Mouse (Mus musculus) v-Abl transformed pro-B cells (cell line): Measurements from ENCODE around the gene Ccdc170.
"Not testable (repeated sequence)": the region's sequence is repeated elsewhere in the genome, so short reads cannot be mapped to it uniquely, and the experiment has no call there.

ENCODE experiments used
- in situ Hi-C, 2 experiments: fragments of 400-800 bp; cut with MboI; formaldehyde crosslinking; loops; one replicate each; pipeline ENCODE4 v1.15.1; 2025; ENCODE audit not compliant: unreplicated experiment in 2 of 2

The Ccdc170 gene

GRCm38 (mm10) chr10:4482355-4482754 is at the start of gene Ccdc170:
Ccdc170 (plus strand) TSS chr10:4482502.
- in situ Hi-C loops, result no loop called here

GRCm38 (mm10) chr10:4432996-4433755 is 49.1 kb upstream of the Ccdc170 start:
- in situ Hi-C loops, result no loop called here

GRCm38 (mm10) chr10:4433871-4434270 is 48.4 kb upstream of the Ccdc170 start:
- in situ Hi-C loops, result not testable (repeated sequence)

- in situ Hi-C loops, result no loop called here
Measured at GRCm38 (mm10) chr10:4435416-4435815, 46.9 kb upstream of the Ccdc170 start.

GRCm38 (mm10) chr10:4456409-4456808 is 25.9 kb upstream of the Ccdc170 start:
- in situ Hi-C loops, result no loop called here

GRCm38 (mm10) chr10:4460201-4460600 is 22.1 kb upstream of the Ccdc170 start:
- in situ Hi-C loops, result no loop called here

GRCm38 (mm10) chr10:4465799-4466198 is 16.5 kb upstream of the Ccdc170 start:
- in situ Hi-C loops, result no loop called here

GRCm38 (mm10) chr10:4469406-4469805 is 12.9 kb upstream of the Ccdc170 start:
- in situ Hi-C loops, result no loop called here

- in situ Hi-C loops, result no loop called here
Measured at GRCm38 (mm10) chr10:4473591-4473993, 8.7 kb upstream of the Ccdc170 start.

GRCm38 (mm10) chr10:4475431-4475830 is 6.9 kb upstream of the Ccdc170 start:
- in situ Hi-C loops, result no loop called here

- in situ Hi-C loops, result no loop called here
Measured at GRCm38 (mm10) chr10:4476604-4477003, 5.7 kb upstream of the Ccdc170 start.

GRCm38 (mm10) chr10:4480929-4481328 is 1.4 kb upstream of the Ccdc170 start:
- in situ Hi-C loops, result no loop called here

- in situ Hi-C loops, result no loop called here
Measured at GRCm38 (mm10) chr10:4481695-4482094, 607 bp upstream of the Ccdc170 start.

- in situ Hi-C loops, result no loop called here
Measured at GRCm38 (mm10) chr10:4483848-4484247, 1.5 kb downstream of the Ccdc170 start.

GRCm38 (mm10) chr10:4484986-4485385 is 2.7 kb downstream of the Ccdc170 start:
- in situ Hi-C loops, result no loop called here

GRCm38 (mm10) chr10:4489865-4490264 is 7.6 kb downstream of the Ccdc170 start:
- in situ Hi-C loops, result no loop called here

GRCm38 (mm10) chr10:4491281-4491680 is 9.0 kb downstream of the Ccdc170 start:
- in situ Hi-C loops, result no loop called here

- in situ Hi-C loops, result no loop called here
Measured at GRCm38 (mm10) chr10:4492045-4492444, 9.7 kb downstream of the Ccdc170 start.

- in situ Hi-C loops, result no loop called here
Measured at GRCm38 (mm10) chr10:4492909-4493308, 10.6 kb downstream of the Ccdc170 start.

GRCm38 (mm10) chr10:4503251-4503650 is 20.9 kb downstream of the Ccdc170 start:
- in situ Hi-C loops, result no loop called here

- in situ Hi-C loops, result no loop called here
Measured at GRCm38 (mm10) chr10:4512725-4513124, 30.4 kb downstream of the Ccdc170 start.

GRCm38 (mm10) chr10:4517614-4518013 is 35.3 kb downstream of the Ccdc170 start:
- in situ Hi-C loops, result no loop called here

GRCm38 (mm10) chr10:4519645-4520044 is 37.3 kb downstream of the Ccdc170 start:
- in situ Hi-C loops, result no loop called here
